ENCODE assay signal across 11 mouse cellular contexts in genomic region chr17:23873884-23874856, GRCm38 (mm10). TPM values are rescaled to one million over a fixed set of nuclear protein-coding genes. Genes with fewer than 3 reads are reported as not detected.
DNase-seq lines count a peak whose midpoint lies in the region; ATAC-seq and TF ChIP-seq lines count a peak whose summit lies in the region.
"Had no signal": no experiment of that assay in that cellular context is flagged by ENCODE, and none has a peak within 500 bp of the region (broad histone marks: within the 10 kb centered on the region; RNA-seq: fewer than 3 reads in every experiment).

No protein-coding gene starts in this region.

- 27% methylated on average over 8 of the region's 8 CpGs for WGBS in cerebellum, adult 2 months
- WGBS in neural tube, embryonic 11.5 days, result 57% methylated on average over 8 of the region's 8 CpGs

- TF ChIP-seq CTCF in MEL (IDR thresholded peaks at IDR 0.05 in 2 of 3, conservative IDR thresholded peaks at IDR 0.05 in 1 of 3; ENCODE audit: control insufficient read depth in 1 of 3, insufficient read depth in 1 of 3, low read depth in 2 of 3, low read length in 3 of 3, poor library complexity in 1 of 3, severe bottlenecking in 1 of 3), result peak; percentile 54 to 62 (median 59)
- peak; percentile 78 for TF ChIP-seq CTCF in cerebellum, adult 2 months (IDR thresholded peaks at IDR 0.05; ENCODE audit: borderline replicate concordance, insufficient read depth, low read depth, low read length)

- ATAC-seq in neural tube, embryonic 11.5 days (ENCODE audit: insufficient read depth, low FRiP score, low TSS enrichment), result no peak

- no peak overlapping the region for H3K4me2 ChIP-seq in neural tube, embryonic 11.5 days (ENCODE audit: low read depth)
- H3K4me2 ChIP-seq: embryonic facial prominence, embryonic 15.5 days; stomach, embryonic 15.5 days had no signal

- no peak for TF ChIP-seq POLR2A in MEL (IDR thresholded peaks at IDR 0.05; ENCODE audit: control insufficient read depth in 1 of 2, insufficient read depth in 1 of 2, low read depth in 1 of 2, low read length in 2 of 2, poor library complexity in 1 of 2)
- no peak for TF ChIP-seq POLR2A in cerebellum, adult 2 months (IDR thresholded peaks at IDR 0.05; ENCODE audit: borderline replicate concordance, insufficient read depth, low read length)

- H3K9me3 ChIP-seq in MEL (replicated peaks; ENCODE audit: insufficient read depth, low read length), result no peaks in the 10 kb centered on the region
- no peaks in the 10 kb centered on the region for H3K9me3 ChIP-seq in neural tube, embryonic 11.5 days (ENCODE audit: control insufficient read depth, low read length)
- H3K9me3 ChIP-seq: embryonic facial prominence, embryonic 15.5 days; stomach, embryonic 15.5 days had no signal

- H3K27ac ChIP-seq in MEL (ENCODE audit: control insufficient read depth, low read depth, low read length), result no peak overlapping the region
- H3K27ac ChIP-seq in cerebellum, adult 2 months (ENCODE audit: insufficient read depth, low read length), result no peak overlapping the region
- no peak overlapping the region for H3K27ac ChIP-seq in neural tube, embryonic 11.5 days (ENCODE audit: low read depth, low read length)
- H3K27ac ChIP-seq: embryonic facial prominence, embryonic 15.5 days; stomach, embryonic 15.5 days had no signal

- intact Hi-C loops in left cerebral cortex, postnatal 36 days (cut with DNase I), result loop anchor here (1.0 kb wide), 1 partner anchor 86 kb away; no protein-coding TSS in a partner anchor
- intact Hi-C loops in heart, postnatal 14 days (cut with DNase I), result loop anchor here (1.0 to 2.0 kb wide), 2 partner anchors 86 to 99 kb away; no protein-coding TSS in a partner anchor

- no peaks in the 10 kb centered on the region for H3K79me2 ChIP-seq in MEL (ENCODE audit: control insufficient read depth, insufficient read depth, low read length, poor library complexity)

- TF ChIP-seq RAD21 in MEL (IDR thresholded peaks at IDR 0.05; ENCODE audit: low read depth, low read length), result peak; percentile 42

- no peaks in the 10 kb centered on the region for H3K36me3 ChIP-seq in MEL (ENCODE audit: control insufficient read depth in 1 of 2, insufficient read depth in 2 of 2, low read length in 2 of 2)
- no peaks in the 10 kb centered on the region for H3K36me3 ChIP-seq in neural tube, embryonic 11.5 days (ENCODE audit: control insufficient read depth, insufficient read depth, low read length)
- H3K36me3 ChIP-seq: embryonic facial prominence, embryonic 15.5 days; stomach, embryonic 15.5 days had no signal

- H3K9ac ChIP-seq in MEL (ENCODE audit: control insufficient read depth, low read depth, low read length, poor library complexity, severe bottlenecking), result no peak overlapping the region
- no peak overlapping the region for H3K9ac ChIP-seq in neural tube, embryonic 11.5 days (ENCODE audit: low read length)
- H3K9ac ChIP-seq: embryonic facial prominence, embryonic 15.5 days; stomach, embryonic 15.5 days had no signal

- TF ChIP-seq EP300 in MEL (IDR thresholded peaks at IDR 0.05; ENCODE audit: low read depth in 1 of 2, low read length in 2 of 2), result no peak

- DNase-seq in left cerebral cortex, adult 18-20 months (ENCODE audit: low spot score in 2 of 2), result peak; percentile 33 to 36
- DNase-seq in left cerebral cortex, postnatal 36 days (ENCODE audit: low spot score in 2 of 2), result no peak
- DNase-seq in MEL (ENCODE audit: low read depth, low spot score), result peak; percentile 37
- DNase-seq in cerebellum, adult 2 months, result peak; percentile 37 to 55
- DNase-seq in heart, postnatal 14 days, result peak; percentile 47 to 68
- DNase-seq in layer of hippocampus, adult 9-10 months (ENCODE audit: low spot score), result peak; percentile 31
- DNase-seq in neural tube, embryonic 11.5 days (ENCODE audit: low spot score), result peak; percentile 52
- DNase-seq in thymus, postnatal 36 days, result no peak

- no peaks in the 10 kb centered on the region for H3K4me1 ChIP-seq in MEL (ENCODE audit: control insufficient read depth in 1 of 2, insufficient read depth in 2 of 2, low read length in 2 of 2)
- H3K4me1 ChIP-seq in cerebellum, adult 2 months (ENCODE audit: control insufficient read depth, insufficient read depth, low read length), result no peaks in the 10 kb centered on the region
- no peaks in the 10 kb centered on the region for H3K4me1 ChIP-seq in neural tube, embryonic 11.5 days (ENCODE audit: control insufficient read depth, insufficient read depth, low read length)
- H3K4me1 ChIP-seq: embryonic facial prominence, embryonic 15.5 days had no signal

- H3K27me3 ChIP-seq in MEL (ENCODE audit: control insufficient read depth in 1 of 2, insufficient read depth in 2 of 2, low read length in 2 of 2), result peaks cover 0 to 8% of the 10 kb centered on the region in 2 experiments; a peak in 2 of 4 replicates
- H3K27me3 ChIP-seq in cerebellum, adult 2 months (ENCODE audit: control insufficient read depth, insufficient read depth, low read length), result no peaks in the 10 kb centered on the region
- no peaks in the 10 kb centered on the region for H3K27me3 ChIP-seq in neural tube, embryonic 11.5 days (ENCODE audit: control insufficient read depth, insufficient read depth, low read length)
- H3K27me3 ChIP-seq: embryonic facial prominence, embryonic 15.5 days; stomach, embryonic 15.5 days had no signal

- no peak overlapping the region for H3K4me3 ChIP-seq in MEL (ENCODE audit: control insufficient read depth in 1 of 2, insufficient read depth in 1 of 2, low read depth in 2 of 2, low read length in 2 of 2)
- no peak overlapping the region for H3K4me3 ChIP-seq in cerebellum, adult 2 months (replicated peaks; ENCODE audit: insufficient read depth, low read depth, low read length)
- no peak overlapping the region for H3K4me3 ChIP-seq in neural tube, embryonic 11.5 days (ENCODE audit: low read depth, low read length)
- H3K4me3 ChIP-seq: embryonic facial prominence, embryonic 15.5 days; stomach, embryonic 15.5 days had no signal

TF ChIP-seq in MEL, 35 proteins besides CTCF, POLR2A, EP300 and RAD21:
- TF ChIP-seq ZC3H11A (IDR thresholded peaks at IDR 0.05; ENCODE audit: low read depth, low read length) (peak; percentile 36), NELFE (IDR thresholded peaks at IDR 0.05; ENCODE audit: low read depth, low read length) (no peak), CHD1 (IDR thresholded peaks at IDR 0.05; ENCODE audit: low read depth, low read length) (no peak), JUND (IDR thresholded peaks at IDR 0.05; ENCODE audit: low read depth, low read length) (no peak), SMC3 (IDR thresholded peaks at IDR 0.05; ENCODE audit: low read depth, low read length) (peak; percentile 68)

RNA-seq across cellular contexts. Expression of gene Prss21, which starts 6.3 kb away (rescaled TPM):
- not detected for total RNA-seq in left cerebral cortex, adult 18-20 months (2021)
- total RNA-seq in left cerebral cortex, postnatal 36 days (2021), result not detected
- total RNA-seq in MEL (2012; rRNA removed), result not detected in 2 replicates
- polyA plus RNA-seq in MEL (2012; ENCODE audit: insufficient read depth in 1 of 2, insufficient read length in 2 of 2, low read depth in 1 of 2, low replicate concordance in 2 of 2, missing spikeins in 1 of 2), result not detected
- polyA plus RNA-seq in cerebellum, adult 2 months (2012; rRNA removed), result not detected in 2 replicates
- total RNA-seq in heart, postnatal 14 days (2021), result not detected
- polyA plus RNA-seq in neural tube, embryonic 11.5 days (2014; fragmentation: Nextera tagmentation; extraction: Ambion mirVana), result not detected in 2 replicates
- total RNA-seq: left cerebral cortex, postnatal 25 days had no signal
- polyA plus RNA-seq: embryonic facial prominence, embryonic 15.5 days; stomach, embryonic 15.5 days had no signal

RNA-seq across cellular contexts. Expression of gene Dcpp1, which starts 6.5 kb away (rescaled TPM):
- total RNA-seq in left cerebral cortex, adult 18-20 months (2021), result not detected
- total RNA-seq in left cerebral cortex, postnatal 36 days (2021), result not detected
- total RNA-seq in MEL (2012; rRNA removed), result not detected in 2 replicates
- not detected for polyA plus RNA-seq in MEL (2012; ENCODE audit: insufficient read depth in 1 of 2, insufficient read length in 2 of 2, low read depth in 1 of 2, low replicate concordance in 2 of 2, missing spikeins in 1 of 2)
- not detected in 2 replicates for polyA plus RNA-seq in cerebellum, adult 2 months (2012; rRNA removed)
- not detected for total RNA-seq in heart, postnatal 14 days (2021)
- polyA plus RNA-seq in neural tube, embryonic 11.5 days (2014; fragmentation: Nextera tagmentation; extraction: Ambion mirVana), result not detected in 2 replicates
- total RNA-seq: left cerebral cortex, postnatal 25 days had no signal
- polyA plus RNA-seq: embryonic facial prominence, embryonic 15.5 days; stomach, embryonic 15.5 days had no signal

RNA-seq across cellular contexts. Expression of gene Dcpp2, which starts 6.5 kb away (rescaled TPM):
- not detected for total RNA-seq in left cerebral cortex, adult 18-20 months (2021)
- total RNA-seq in left cerebral cortex, postnatal 36 days (2021), result not detected
- not detected in 2 replicates for total RNA-seq in MEL (2012; rRNA removed)
- not detected for polyA plus RNA-seq in MEL (2012; ENCODE audit: insufficient read depth in 1 of 2, insufficient read length in 2 of 2, low read depth in 1 of 2, low replicate concordance in 2 of 2, missing spikeins in 1 of 2)
- not detected in 2 replicates for polyA plus RNA-seq in cerebellum, adult 2 months (2012; rRNA removed)
- not detected for total RNA-seq in heart, postnatal 14 days (2021)
- not detected in 2 replicates for polyA plus RNA-seq in neural tube, embryonic 11.5 days (2014; fragmentation: Nextera tagmentation; extraction: Ambion mirVana)
- total RNA-seq: left cerebral cortex, postnatal 25 days had no signal
- polyA plus RNA-seq: embryonic facial prominence, embryonic 15.5 days; stomach, embryonic 15.5 days had no signal

RNA-seq across cellular contexts. Expression of gene Prss41, which starts 30.2 kb away (rescaled TPM):
- total RNA-seq in left cerebral cortex, adult 18-20 months (2021), result 1 to 10 TPM; 1.6 to 2.1 TPM
- total RNA-seq in left cerebral cortex, postnatal 36 days (2021), result 1 to 10 TPM; 1.5 to 1.6 TPM
- 2.6 and 3.4 TPM in 2 replicates for total RNA-seq in MEL (2012; rRNA removed)
- 10 to 100 TPM in 1 of 2 experiments, not detected in 1; 12.8 TPM for polyA plus RNA-seq in MEL (2012; ENCODE audit: insufficient read depth in 1 of 2, insufficient read length in 2 of 2, low read depth in 1 of 2, low replicate concordance in 2 of 2, missing spikeins in 1 of 2)
- polyA plus RNA-seq in cerebellum, adult 2 months (2012; rRNA removed), result 1.6 and 2.3 TPM in 2 replicates
- total RNA-seq in heart, postnatal 14 days (2021), result not detected
- polyA plus RNA-seq in neural tube, embryonic 11.5 days (2014; fragmentation: Nextera tagmentation; extraction: Ambion mirVana), result 1.3 and 1.8 TPM in 2 replicates

RNA-seq across cellular contexts. Expression of gene Prss32, which starts 30.5 kb away (rescaled TPM):
- total RNA-seq in left cerebral cortex, adult 18-20 months (2021), result not detected
- not detected for total RNA-seq in left cerebral cortex, postnatal 36 days (2021)
- not detected in 2 replicates for total RNA-seq in MEL (2012; rRNA removed)
- under 1 TPM in 1 of 2 experiments, not detected in 1; 0.71 TPM for polyA plus RNA-seq in MEL (2012; ENCODE audit: insufficient read depth in 1 of 2, insufficient read length in 2 of 2, low read depth in 1 of 2, low replicate concordance in 2 of 2, missing spikeins in 1 of 2)
- not detected in 2 replicates for polyA plus RNA-seq in cerebellum, adult 2 months (2012; rRNA removed)
- total RNA-seq in heart, postnatal 14 days (2021), result not detected
- not detected in 2 replicates for polyA plus RNA-seq in neural tube, embryonic 11.5 days (2014; fragmentation: Nextera tagmentation; extraction: Ambion mirVana)
- total RNA-seq: left cerebral cortex, postnatal 25 days had no signal

Comparison
In these comparisons a context has a peak if more than half of its experiments do, and no peak if none do; other contexts are left out.
1. DNase-seq: peak in left cerebral cortex, adult 18-20 months (2 of 2), MEL (single experiment), cerebellum, adult 2 months (2 of 2), heart, postnatal 14 days (2 of 2), layer of hippocampus, adult 9-10 months (single experiment) and neural tube, embryonic 11.5 days (single experiment); none in left cerebral cortex, postnatal 36 days (0 of 2) and thymus, postnatal 36 days (0 of 2).